Mouse (Mus musculus) left cerebral cortex, adult 9 months (tissue): Measurements from ENCODE around the gene Methig1.
"Not testable (repeated sequence)": the region's sequence is repeated elsewhere in the genome, so short reads cannot be mapped to it uniquely, and the experiment has no call there.

ENCODE experiments used
- DNase-seq, 2 experiments: peaks; one replicate each; pipeline ENCODE4 v3.0.0; 2022; ENCODE audit warnings: low spot score in 2 of 2

Methig1 gene

GRCm38 (mm10) chr15:100352711-100353250 is at the start of gene Methig1, which contains the start of gene Mettl7a2:
Gene Methig1 (plus strand): TSS chr15:100353149.
Gene Mettl7a2 (plus strand): TSS chr15:100353200.
- no peak for DNase-seq

- no peak for DNase-seq
Observed at GRCm38 (mm10) chr15:100303428-100304018, 49.4 kb upstream of the Methig1 start.

- peak; percentile 53 to 80 for DNase-seq
Observed at GRCm38 (mm10) chr15:100304019-100304991, 48.6 kb upstream of the Methig1 start, which contains the start of gene Mettl7a1. Gene Mettl7a1 (plus strand): TSS chr15:100304140.

GRCm38 (mm10) chr15:100306201-100306600 is 46.7 kb upstream of the Methig1 start:
- no peak for DNase-seq

- DNase-seq: not testable (repeated sequence)
Observed at GRCm38 (mm10) chr15:100307438-100308096, 45.4 kb upstream of the Methig1 start.

GRCm38 (mm10) chr15:100312346-100312745 is 40.6 kb upstream of the Methig1 start:
- DNase-seq: no peak

GRCm38 (mm10) chr15:100314448-100315145 is 38.4 kb upstream of the Methig1 start:
- DNase-seq: no peak

- not testable (repeated sequence) for DNase-seq
Observed at GRCm38 (mm10) chr15:100318014-100318671, 34.8 kb upstream of the Methig1 start.

- DNase-seq: no peak
Observed at GRCm38 (mm10) chr15:100319884-100320283, 33.1 kb upstream of the Methig1 start.

GRCm38 (mm10) chr15:100320295-100320905 is 32.5 kb upstream of the Methig1 start:
- no peak for DNase-seq

GRCm38 (mm10) chr15:100321134-100321533 is 31.8 kb upstream of the Methig1 start:
- DNase-seq: no peak

GRCm38 (mm10) chr15:100324021-100324591 is 28.8 kb upstream of the Methig1 start:
- DNase-seq: peak in 1 of 2 experiments; percentile 33

GRCm38 (mm10) chr15:100325235-100325634 is 27.7 kb upstream of the Methig1 start:
- no peak for DNase-seq

- DNase-seq: not testable (repeated sequence)
Observed at GRCm38 (mm10) chr15:100328089-100328488, 24.9 kb upstream of the Methig1 start.

GRCm38 (mm10) chr15:100329336-100329735 is 23.6 kb upstream of the Methig1 start:
- not testable (repeated sequence) for DNase-seq

GRCm38 (mm10) chr15:100330739-100331138 is 22.2 kb upstream of the Methig1 start:
- no peak for DNase-seq

- not testable (repeated sequence) for DNase-seq
Observed at GRCm38 (mm10) chr15:100332077-100332961, 20.6 kb upstream of the Methig1 start.

GRCm38 (mm10) chr15:100334629-100335028 is 18.3 kb upstream of the Methig1 start, which contains the start of gene Mettl7a3:
Gene Mettl7a3 (plus strand): TSS chr15:100334929.
- no peak for DNase-seq

GRCm38 (mm10) chr15:100337328-100337727 is 15.6 kb upstream of the Methig1 start:
- DNase-seq: not testable (repeated sequence)
